Mouse (Mus musculus) forebrain, postnatal 0 days (tissue): ENCODE data around the gene Igfbp5. TPM values are rescaled to one million over a fixed set of nuclear protein-coding genes. Genes with fewer than 3 reads are reported as not detected.

Experiments
- ATAC-seq: fragments of 200-750 bp; cut with Nextera tagmentation; 2 replicates; pipeline ENCODE4 v1.8.0; 2017; ENCODE audit warnings: mild to moderate bottlenecking, moderate library complexity
- DNase-seq: peaks from one replicate; pipeline ENCODE4 v3.0.0-alpha.2; 2015
- H3K27ac ChIP-seq: fragments of 300-500 bp; sonication (generic); 2 replicates; pipeline ENCODE4 v1.5.1; 2014; ENCODE audit warnings: low read depth, mild to moderate bottlenecking, antibody characterized with exemption, low read length, moderate library complexity, mixed read lengths
- H3K27me3 ChIP-seq: fragments of 300-500 bp; sonication (generic); 2 replicates; pipeline ENCODE4 v1.6.1; 2014; ENCODE audit warnings: mild to moderate bottlenecking, low read length, mixed read lengths; ENCODE audit not compliant: insufficient read depth
- H3K36me3 ChIP-seq: fragments of 300-500 bp; sonication (generic); 2 replicates; pipeline ENCODE4 v1.6.1; 2014; ENCODE audit warnings: mild to moderate bottlenecking, moderate library complexity; ENCODE audit not compliant: insufficient read depth
- H3K4me1 ChIP-seq: fragments of 300-500 bp; sonication (generic); 2 replicates; pipeline ENCODE4 v1.6.1; 2014; ENCODE audit warnings: antibody characterized with exemption; ENCODE audit not compliant: insufficient read depth
- H3K4me2 ChIP-seq: fragments of 300-500 bp; sonication (generic); 2 replicates; pipeline ENCODE4 v1.6.1; 2014; ENCODE audit warnings: low read depth, mild to moderate bottlenecking, moderate library complexity
- H3K4me3 ChIP-seq: fragments of 300-500 bp; sonication (generic); 2 replicates; pipeline ENCODE4 v1.5.1; 2014; ENCODE audit warnings: low read depth, low read length, mixed read lengths
- H3K9ac ChIP-seq: fragments of 300-500 bp; sonication (generic); 2 replicates; pipeline ENCODE4 v1.6.1; 2014; ENCODE audit warnings: mild to moderate bottlenecking
- H3K9me3 ChIP-seq: fragments of 300-500 bp; sonication (generic); 2 replicates; pipeline ENCODE4 v1.6.1; 2016; ENCODE audit warnings: low read length
- CTCF ChIP-seq: sonication (generic); IDR thresholded peaks from 2 replicates; pipeline ENCODE4 v1.5.1; 2016; ENCODE audit warnings: antibody characterized with exemption, control low read depth, low read depth
- WGBS: fragments of 180-500 bp; shearing (Covaris S2); extraction: QIAGEN DNeasy Blood & Tissue Kit; methylation state at CpG from one replicate; pipeline ENCODE4 v1.1.7; 2014; 5-methylcytosine and 5-hydroxymethylcytosine counted together
- polyA plus RNA-seq: library from polyadenylated mRNA; unstranded; fragments of >200 nt; fragmentation: Nextera tagmentation; extraction: Ambion mirVana; gene quantifications from 2 replicates; pipeline ENCODE4 v1.2.1, GENCODE M21; 2015
- total RNA-seq: library from RNA; depleted of rRNA; stranded (reverse); fragments of >200 nt; gene quantifications from 2 replicates; pipeline ENCODE4 v1.2.3, GENCODE M21; 2014

Gene Igfbp5
- total and polyA plus RNA-seq, 2 experiments from 2014 or later = 36.2 to 104 TPM

DNA sequence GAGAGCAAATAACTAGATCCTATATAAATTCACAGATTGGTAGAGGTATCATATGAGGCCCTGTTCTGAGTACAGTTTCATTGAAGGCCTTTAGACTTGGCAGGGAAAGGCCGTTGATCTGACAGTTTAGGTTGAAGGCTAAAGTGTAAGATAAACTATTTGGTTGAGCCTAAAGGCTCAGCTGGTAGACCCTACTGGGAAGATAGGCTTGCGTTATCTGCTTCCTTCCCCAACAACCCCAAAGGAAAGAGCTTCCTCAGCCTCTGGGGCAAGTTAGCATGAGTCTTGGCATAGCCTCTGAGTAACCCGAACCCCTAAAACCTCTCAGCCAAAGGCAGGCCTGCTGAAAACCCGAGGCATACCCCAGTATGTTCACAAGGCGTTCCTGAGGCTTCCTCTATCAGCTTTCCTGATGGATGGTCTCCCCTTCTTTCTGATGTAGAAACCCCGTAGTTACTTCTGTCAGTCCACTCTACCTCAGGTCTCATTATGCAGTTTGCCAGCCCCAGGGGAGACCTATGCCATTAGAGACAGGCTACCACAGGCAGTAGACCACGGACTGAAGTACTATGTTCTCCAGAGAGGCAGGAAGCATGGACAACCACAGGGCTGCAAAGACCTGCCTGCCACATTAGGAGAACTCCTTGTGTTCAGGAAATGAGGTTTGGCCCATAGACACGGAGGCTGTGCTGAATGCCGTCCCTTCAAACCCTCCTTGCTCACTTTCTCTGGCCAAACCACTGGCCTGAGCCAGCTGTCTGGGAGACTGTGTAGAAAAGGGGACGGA, 6.1 kb downstream of the Igfbp5 start:
- ATAC-seq (no peak), DNase-seq (no peak)
- Histone ChIP-seq H3K27me3 (no peaks in the 10 kb centered on the region), H3K4me2 (no peak overlapping the region), H3K4me3 (no peak overlapping the region), H3K4me1 (peaks cover 7% of the 10 kb centered on the region; the same call in 1 of the 2 replicates), H3K9me3 (no peaks in the 10 kb centered on the region), H3K9ac (no peak overlapping the region), H3K36me3 (no peaks in the 10 kb centered on the region), H3K27ac (no peak overlapping the region)
- no peak for TF ChIP-seq CTCF
- 77% methylated on average over 10 of the region's 10 CpGs for WGBS

DNA sequence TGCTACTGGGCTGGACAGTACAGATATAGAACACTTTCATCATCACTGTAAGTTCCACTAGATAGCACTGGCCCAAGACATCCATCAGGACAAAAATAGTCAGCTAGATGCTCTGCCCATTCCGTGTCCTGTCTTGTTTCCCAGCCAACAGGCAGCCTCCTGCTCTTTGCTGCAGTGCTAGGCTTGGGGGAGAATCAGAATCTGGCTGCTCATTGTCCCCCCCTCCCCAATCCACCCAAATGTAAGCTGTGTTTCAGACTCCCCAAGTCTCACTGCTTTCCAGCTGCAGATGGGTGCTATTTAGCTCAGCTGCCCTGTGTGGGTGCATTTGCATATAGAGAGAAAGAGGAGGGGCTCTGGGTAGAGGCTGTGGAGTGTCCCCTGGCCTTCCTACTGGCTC, 7.3 kb downstream of the Igfbp5 start:
- Histone ChIP-seq H3K4me3 (no peak overlapping the region), H3K4me1 (peaks cover 7% of the 10 kb centered on the region; the same call in 1 of the 2 replicates), H3K9ac (no peak overlapping the region), H3K9me3 (no peaks in the 10 kb centered on the region), H3K27ac (no peak overlapping the region), H3K4me2 (no peak overlapping the region), H3K27me3 (no peaks in the 10 kb centered on the region), H3K36me3 (no peaks in the 10 kb centered on the region; the same call in 1 of the 2 replicates)
- ATAC-seq = no peak
- no peak for DNase-seq
- WGBS = 35% methylated on average over 1 of the region's 1 CpGs
- TF ChIP-seq CTCF = no peak

DNA sequence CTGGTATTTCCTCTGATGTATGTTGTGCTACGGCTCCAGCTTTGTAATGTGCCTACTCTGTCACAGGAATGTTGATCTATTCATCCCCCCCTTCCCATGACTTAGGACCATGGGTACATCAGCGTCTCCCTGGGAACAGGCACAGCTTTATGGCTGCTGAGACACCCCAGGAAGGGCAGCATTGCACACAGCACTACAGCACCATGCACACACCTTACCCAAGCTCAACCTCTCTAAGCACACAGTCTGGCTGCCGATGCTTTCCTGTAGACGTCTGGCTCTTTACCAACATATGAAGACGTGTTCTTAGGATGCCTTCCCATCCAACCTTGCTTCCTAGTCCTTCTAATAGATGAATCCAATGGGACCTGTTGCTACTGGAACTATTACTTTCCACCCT, 8.3 kb downstream of the Igfbp5 start:
- Histone ChIP-seq H3K4me3 (no peak overlapping the region), H3K9me3 (no peaks in the 10 kb centered on the region), H3K36me3 (no peaks in the 10 kb centered on the region; the same call in 1 of the 2 replicates), H3K4me2 (no peak overlapping the region), H3K27me3 (no peaks in the 10 kb centered on the region), H3K4me1 (peaks cover 7% of the 10 kb centered on the region; the same call in 1 of the 2 replicates), H3K9ac (0 out of 2 replicates have a peak overlapping the region, but pooled peaks have one; percentile 6), H3K27ac (no peak overlapping the region)
- WGBS = 50% methylated on average over 5 of the region's 5 CpGs
- no peak for TF ChIP-seq CTCF
- DNase-seq = no peak
- ATAC-seq = no peak

DNA sequence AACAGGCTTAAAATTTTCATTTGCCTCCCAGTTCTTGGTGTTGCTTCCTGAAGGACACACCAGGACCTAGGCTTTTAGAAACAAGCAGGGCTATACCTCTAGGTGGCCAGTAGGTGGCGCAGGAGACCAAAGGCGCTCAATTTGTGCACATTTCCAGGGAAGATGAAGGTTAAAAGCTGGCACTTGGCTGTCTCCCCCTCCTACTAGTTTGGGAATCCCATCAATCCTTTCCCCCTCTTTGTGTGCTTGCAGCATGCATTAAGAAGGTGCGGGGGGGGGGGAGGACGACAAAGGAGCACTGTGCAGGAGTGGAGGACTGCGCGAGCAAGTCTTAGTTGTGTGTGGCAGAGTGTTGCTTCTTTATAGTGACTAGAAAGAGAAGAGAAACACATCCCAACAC, 8.8 kb downstream of the Igfbp5 start:
- H3K27me3 ChIP-seq = no peaks in the 10 kb centered on the region
- H3K4me2 ChIP-seq = peak overlapping the region; percentile 25
- H3K27ac ChIP-seq = no peak overlapping the region

DNA sequence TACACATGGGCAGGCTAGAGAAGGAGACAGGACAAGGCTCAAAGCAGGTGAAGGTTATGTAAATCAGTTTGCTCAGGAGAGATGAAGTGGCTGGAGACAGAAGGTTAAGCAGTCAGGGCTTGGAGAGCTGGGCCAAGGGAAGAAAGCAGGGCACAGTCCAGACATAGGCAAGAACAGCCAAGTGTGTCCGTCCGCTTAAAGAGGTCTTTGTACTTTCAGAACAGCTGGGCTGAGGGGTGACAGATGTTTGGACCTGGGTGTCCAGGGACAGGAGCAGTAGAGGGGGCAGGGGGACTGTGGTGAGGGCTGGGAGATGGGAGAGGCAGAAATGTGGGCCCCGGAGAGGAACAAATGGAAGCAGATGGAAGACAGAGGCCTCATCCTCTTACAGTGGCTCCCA, 10.4 kb downstream of the Igfbp5 start:
- H3K9ac ChIP-seq = no peak overlapping the region
- H3K27ac ChIP-seq = no peak overlapping the region
- DNase-seq (no peak), ATAC-seq (no peak)
- no peak overlapping the region for H3K4me3 ChIP-seq
- no peak overlapping the region for H3K4me2 ChIP-seq
- H3K9me3 ChIP-seq = no peaks in the 10 kb centered on the region
- no peaks in the 10 kb centered on the region; the same call in 1 of the 2 replicates for H3K36me3 ChIP-seq
- 82% methylated on average over 3 of the region's 3 CpGs for WGBS
- H3K27me3 ChIP-seq = no peaks in the 10 kb centered on the region
- no peaks in the 10 kb centered on the region for H3K4me1 ChIP-seq
- no peak for TF ChIP-seq CTCF

More for the DNA sequence above, 8.8 kb downstream of the Igfbp5 start:
- no peaks in the 10 kb centered on the region; the same call in 1 of the 2 replicates for H3K36me3 ChIP-seq
- no peaks in the 10 kb centered on the region for H3K9me3 ChIP-seq
- H3K4me3 ChIP-seq = no peak overlapping the region
- H3K9ac ChIP-seq = peak overlapping the region; percentile 6; the same call in 1 of the 2 replicates
- peak; percentile 73 for ATAC-seq
- peak; percentile 97 for TF ChIP-seq CTCF
- peak; percentile 90 for DNase-seq
- H3K4me1 ChIP-seq = peaks cover 7% of the 10 kb centered on the region; the same call in 1 of the 2 replicates
- 8% methylated on average over 6 of the region's 6 CpGs for WGBS

DNA sequence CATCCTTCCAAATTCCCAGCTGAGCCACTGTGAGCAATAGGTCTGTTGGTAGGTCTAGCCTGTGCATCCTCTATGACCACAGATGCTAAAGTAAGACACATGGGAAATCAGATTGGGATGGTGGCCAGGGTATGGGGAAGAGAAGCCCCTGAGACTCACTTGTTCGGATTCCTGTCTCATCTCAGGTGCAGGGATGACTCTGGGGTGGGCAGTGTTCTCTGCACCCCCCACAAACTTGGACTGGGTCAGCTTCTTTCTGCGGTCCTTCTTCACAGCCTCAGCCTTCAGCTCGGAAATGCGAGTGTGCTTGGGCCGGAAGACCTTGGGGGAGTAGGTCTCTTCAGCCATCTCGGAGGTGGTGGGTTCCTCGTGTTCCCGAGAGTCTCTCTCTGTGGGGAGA, 11.0 kb downstream of the Igfbp5 start:
- H3K9me3 ChIP-seq = no peaks in the 10 kb centered on the region
- DNase-seq = no peak
- 91% methylated on average over 8 of the region's 8 CpGs for WGBS
- H3K9ac ChIP-seq = no peak overlapping the region
- ATAC-seq = no peak
- H3K4me1 ChIP-seq = peaks cover 5% of the 10 kb centered on the region; the same call in 1 of the 2 replicates
- no peak overlapping the region for H3K4me2 ChIP-seq
- no peaks in the 10 kb centered on the region for H3K27me3 ChIP-seq
- no peaks in the 10 kb centered on the region; the same call in 1 of the 2 replicates for H3K36me3 ChIP-seq
- no peak overlapping the region for H3K4me3 ChIP-seq
- H3K27ac ChIP-seq = no peak overlapping the region
- TF ChIP-seq CTCF = no peak

DNA sequence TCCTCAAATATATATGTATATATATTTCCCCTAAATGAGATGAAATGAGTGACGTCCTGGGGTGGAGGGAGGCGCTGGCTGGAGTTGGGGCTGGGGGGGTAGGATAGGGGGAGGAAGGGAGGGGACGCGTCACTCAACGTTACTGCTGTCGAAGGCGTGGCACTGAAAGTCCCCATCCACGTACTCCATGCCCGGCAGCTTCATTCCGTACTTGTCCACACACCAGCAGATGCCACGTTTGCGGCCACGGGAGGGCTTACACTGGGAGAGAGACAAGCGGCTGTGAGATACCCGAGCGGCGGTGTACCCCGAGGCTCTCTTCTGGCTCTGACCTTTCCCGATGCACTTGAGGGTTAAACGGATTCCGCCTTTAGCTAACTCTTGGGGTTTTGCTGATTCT, 12.4 kb downstream of the Igfbp5 start:
- H3K27me3 ChIP-seq = no peaks in the 10 kb centered on the region
- no peak overlapping the region for H3K4me3 ChIP-seq
- ATAC-seq (no peak), DNase-seq (no peak)
- H3K9me3 ChIP-seq = no peaks in the 10 kb centered on the region
- no peak overlapping the region for H3K9ac ChIP-seq
- no peaks in the 10 kb centered on the region; the same call in 1 of the 2 replicates for H3K36me3 ChIP-seq
- no peak overlapping the region for H3K27ac ChIP-seq
- no peak for TF ChIP-seq CTCF
- peaks cover 6% of the 10 kb centered on the region; the same call in 1 of the 2 replicates for H3K4me1 ChIP-seq
- no peak overlapping the region for H3K4me2 ChIP-seq
- 92% methylated on average over 21 of the region's 21 CpGs for WGBS
